Mouse (Mus musculus) cerebellum, adult (tissue): Measurements from ENCODE around the gene Nol6.

Experiments used
- ATAC-seq: cut with Nextera tagmentation; 2 replicates; pipeline ENCODE4 v1.9.2; 2017; ENCODE audit warnings: mild to moderate bottlenecking, moderate library complexity, mixed read lengths; ENCODE audit not compliant: insufficient number of reproducible peaks, low FRiP score, low TSS enrichment

Gene Nol6

GRCm38 (mm10) chr4:41124180-41124951, at the start of gene Nol6:
Nol6 (minus strand) TSS chr4:41124455.
- ATAC-seq = peak; percentile 100

DNA sequence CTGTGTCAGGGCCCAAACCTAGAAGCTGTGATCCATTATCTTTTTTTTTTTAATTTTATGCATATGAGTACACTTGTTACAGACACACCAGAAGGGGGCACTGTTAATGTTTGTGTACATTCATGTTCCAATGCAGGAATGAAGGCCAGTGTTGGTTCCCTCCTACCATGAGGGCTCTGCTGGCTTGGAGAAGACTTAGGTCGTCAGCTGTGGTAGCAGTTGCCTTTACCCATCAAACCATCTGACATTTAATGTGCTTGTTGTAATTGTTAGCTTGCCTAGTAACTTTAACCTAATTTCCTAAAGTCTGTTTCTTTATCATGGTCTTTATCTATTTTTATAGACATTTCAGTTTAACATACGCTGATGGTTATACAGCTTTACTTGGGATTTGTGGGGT, 46.7 kb upstream of the Nol6 start:
- no peak for ATAC-seq

- peak; percentile 37; the same call in 1 of the 2 replicates for ATAC-seq
These were observed 41.6 kb upstream of the Nol6 start for GRCm38 (mm10) chr4:41165693-41166475.

- ATAC-seq = peak; percentile 72; the same call in 1 of the 2 replicates
These were observed 40.7 kb upstream of the Nol6 start for GRCm38 (mm10) chr4:41164974-41165373.

GRCm38 (mm10) chr4:41161232-41161631, 37.0 kb upstream of the Nol6 start:
- ATAC-seq = no peak

- ATAC-seq = no peak
These were observed 34.0 kb upstream of the Nol6 start for GRCm38 (mm10) chr4:41158251-41158650.

- no peak for ATAC-seq
These were observed 32.7 kb upstream of the Nol6 start for GRCm38 (mm10) chr4:41156961-41157360.

- ATAC-seq = no peak
These were observed 28.9 kb upstream of the Nol6 start for GRCm38 (mm10) chr4:41153146-41153545.

DNA sequence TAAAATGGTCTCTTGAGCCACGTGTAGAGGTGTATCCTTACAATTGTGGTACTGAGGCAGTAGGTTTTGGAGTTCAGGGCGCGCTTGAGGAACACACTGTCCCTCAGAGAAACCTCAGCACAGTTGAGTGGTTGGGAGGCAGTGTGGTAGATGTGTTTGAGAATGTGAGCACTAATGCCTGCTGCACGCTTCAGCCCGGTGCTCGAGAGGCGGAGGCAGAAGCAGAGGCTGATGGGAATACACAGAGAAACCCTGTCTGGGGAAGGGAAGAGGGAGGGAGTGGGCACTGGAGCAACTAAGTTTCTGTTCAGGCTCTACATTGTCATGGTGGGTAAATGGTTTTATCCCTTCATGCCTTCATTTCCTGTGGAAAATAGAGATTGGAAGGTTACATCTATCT, 26.9 kb upstream of the Nol6 start:
- ATAC-seq = no peak

- no peak for ATAC-seq
These were observed 25.6 kb upstream of the Nol6 start for GRCm38 (mm10) chr4:41149891-41150290.

GRCm38 (mm10) chr4:41142601-41143000, 18.3 kb upstream of the Nol6 start:
- no peak for ATAC-seq

DNA sequence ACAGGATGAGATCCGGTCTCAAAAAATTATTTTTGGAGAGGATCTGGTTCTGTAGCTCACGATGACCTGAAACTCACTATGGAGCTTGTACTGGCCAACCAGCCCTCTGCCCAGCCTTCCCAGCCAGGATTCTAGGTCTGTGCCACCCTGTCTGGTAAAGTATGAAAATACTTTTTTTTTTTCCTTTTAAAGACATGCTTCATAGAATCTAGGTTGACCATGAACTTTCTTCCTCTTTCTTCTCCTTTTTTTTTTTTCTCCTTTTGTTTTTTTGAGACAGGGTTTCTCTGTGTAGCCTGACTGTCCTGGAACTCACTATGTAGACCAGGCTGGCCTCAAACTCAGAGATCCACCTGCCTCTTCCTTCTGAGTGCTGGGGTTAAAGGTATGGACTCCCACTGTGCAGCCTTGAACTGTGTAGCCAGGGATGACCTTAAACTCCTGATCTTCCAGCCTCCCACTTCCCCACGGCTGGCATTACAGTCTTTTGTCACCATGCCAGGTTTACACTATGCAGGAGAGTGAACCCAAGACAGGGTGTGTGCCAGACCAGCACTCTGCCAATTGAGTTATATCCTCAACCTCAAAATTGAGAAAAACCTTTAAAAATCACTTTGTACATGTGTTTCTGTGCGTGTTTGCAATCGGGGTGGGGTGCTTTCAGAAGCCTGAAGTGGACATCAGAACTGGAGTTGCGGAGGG, 16.1 kb upstream of the Nol6 start:
- no peak for ATAC-seq

GRCm38 (mm10) chr4:41136811-41137210, 12.6 kb upstream of the Nol6 start:
- ATAC-seq = no peak

GRCm38 (mm10) chr4:41136454-41136805, 12.2 kb upstream of the Nol6 start:
- no peak for ATAC-seq

DNA sequence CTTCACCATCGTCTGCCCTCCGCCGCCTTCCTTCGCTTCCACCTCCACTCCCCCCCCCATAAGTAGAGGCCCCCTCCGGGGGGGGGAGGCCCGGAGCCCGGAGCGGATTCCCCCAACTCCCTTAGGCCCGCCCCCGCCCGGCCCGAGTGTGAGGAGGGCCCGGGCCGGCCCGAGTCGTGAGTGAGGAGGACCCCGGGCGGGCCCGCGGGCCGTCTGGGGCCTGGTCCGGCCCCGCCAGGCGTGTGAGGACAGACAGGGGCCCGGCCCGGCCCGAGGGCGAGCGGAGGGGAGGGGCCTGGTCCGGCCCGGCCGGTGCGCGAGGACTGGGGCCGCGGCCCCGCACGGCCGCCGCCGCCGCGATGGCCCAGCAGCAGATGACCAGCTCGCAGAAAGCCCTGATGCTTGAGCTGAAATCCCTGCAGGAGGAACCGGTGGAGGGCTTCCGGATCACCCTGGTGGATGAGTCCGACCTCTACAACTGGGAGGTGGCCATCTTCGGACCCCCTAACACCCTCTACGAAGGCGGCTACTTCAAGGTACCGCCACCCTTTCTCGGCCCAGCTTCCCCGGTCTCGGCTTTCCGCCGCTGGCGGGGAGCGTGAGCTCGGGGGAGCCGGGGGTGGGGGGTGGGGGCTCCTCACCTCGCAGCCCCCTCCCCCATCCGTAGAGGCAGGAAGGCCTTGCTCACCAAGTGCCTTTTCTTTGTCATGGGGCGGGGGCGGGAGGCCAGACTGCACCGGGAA, 11.6 kb upstream of the Nol6 start, which contains the start of gene Ube2r2:
Ube2r2 (plus strand) TSS at position 33 of the 743 bp plus-strand sequence.
- ATAC-seq = peak; percentile 60

GRCm38 (mm10) chr4:41134935-41135710, 10.9 kb upstream of the Nol6 start:
- peak; percentile 67 for ATAC-seq

- no peak for ATAC-seq
These were observed 9.5 kb upstream of the Nol6 start for GRCm38 (mm10) chr4:41133529-41134291.

- no peak for ATAC-seq
These were observed 8.2 kb upstream of the Nol6 start for GRCm38 (mm10) chr4:41132471-41132870.

DNA sequence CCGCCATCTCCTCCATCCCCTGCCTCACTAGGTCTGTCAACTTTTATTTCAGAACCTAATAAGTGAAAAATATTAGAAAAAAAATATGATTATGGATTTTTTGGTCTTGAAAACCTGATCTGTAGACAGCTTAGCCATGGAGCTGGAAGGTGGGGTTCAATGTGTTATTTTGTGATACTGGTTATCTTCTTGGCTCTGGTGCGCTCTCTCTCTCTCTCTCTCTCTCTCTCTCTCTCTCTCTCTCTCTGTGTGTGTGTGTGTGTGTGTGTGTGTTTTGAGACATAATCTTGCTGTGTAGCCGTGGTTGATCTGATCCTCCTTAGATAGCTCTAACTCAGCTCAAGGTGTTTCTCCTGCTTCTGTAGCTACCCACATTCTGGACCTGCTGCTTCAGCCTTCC, 5.6 kb upstream of the Nol6 start:
- no peak for ATAC-seq
